Mouse (Mus musculus): ENCODE measurements around the gene Ankrd11.
"Not testable (repeated sequence)": the region's sequence is repeated elsewhere in the genome, so short reads cannot be mapped to it uniquely, and the experiment has no call there.

- not testable (repeated sequence) for TF ChIP-seq CTCF (IDR thresholded peaks at IDR 0.05; ENCODE audit: extremely low read depth, insufficient read depth, insufficient read length, insufficient replicate concordance); POLR2A (IDR thresholded peaks at IDR 0.05; ENCODE audit: low read depth, low read length)
Measured at GRCm38 (mm10) chr8:123044743-123045425, 2.8 kb upstream of the Ankrd11 start.

Data from spleen, adult 2 months (tissue).